Mouse (Mus musculus) megakaryocyte-erythroid progenitor cell, adult 5-6 weeks (primary cell): ENCODE measurements at regions not wholly inside any gene's neighbourhood (a gene's known extent, or its start where the extent isn't known, plus 50 kb on each side); places are given as distances from the start of the nearest gene placed in this dataset.
A peak's percentile ranks its signal among the peaks of the same experiment; 100 is the strongest.

ENCODE experiments used
- ATAC-seq: replicated peaks from 2 replicates; pipeline ENCODE4 v1.8.0; 2016; ENCODE audit warnings: mild to moderate bottlenecking, inconsistent platforms; ENCODE audit not compliant: severe bottlenecking, poor library complexity, low FRiP score, low TSS enrichment

DNA sequence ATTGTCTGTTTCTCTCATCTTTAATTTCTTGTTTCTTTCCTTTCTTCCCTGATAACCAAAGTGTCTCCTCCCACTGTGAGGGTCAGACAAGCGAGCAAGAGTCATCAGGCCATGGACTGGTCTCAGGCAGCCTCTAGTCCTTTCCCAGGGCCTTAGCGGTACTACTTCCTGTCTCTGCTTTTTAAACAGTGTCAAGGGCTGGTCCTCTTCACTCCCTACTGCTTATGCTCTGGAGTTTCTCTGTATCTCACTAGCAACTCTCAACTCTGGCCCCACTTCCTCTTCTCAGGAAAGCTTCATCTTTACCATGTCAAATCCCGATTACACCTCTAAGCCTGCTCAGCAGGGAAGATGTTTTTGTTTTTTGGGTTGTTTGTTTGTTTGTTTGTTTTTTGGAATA lies 124.1 kb downstream of the Pten start:
- ATAC-seq, result no peak

DNA sequence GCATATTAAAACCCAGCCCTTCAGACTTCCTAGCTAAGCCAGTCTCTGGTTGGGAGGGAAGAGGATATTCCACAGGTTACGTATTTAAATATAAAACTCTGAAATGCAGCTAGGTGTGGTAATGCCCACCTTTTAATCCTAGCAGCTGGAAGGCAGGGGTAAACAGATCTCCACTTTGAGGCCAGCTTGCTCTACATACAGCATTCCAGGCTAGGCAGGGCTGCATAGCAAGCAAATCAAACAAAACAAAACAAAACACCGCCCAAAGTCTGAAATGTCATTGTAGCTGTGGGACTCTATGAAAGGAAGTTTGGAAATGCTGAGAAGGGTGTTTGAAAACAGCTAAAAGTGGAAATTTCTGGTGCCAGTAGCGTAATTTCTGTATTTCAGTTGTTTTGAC lies 127.0 kb downstream of the Pten start:
- no peak for ATAC-seq

GRCm38 (mm10) chr19:32885481-32886131 lies 128.3 kb downstream of the Pten start:
- no peak for ATAC-seq

DNA sequence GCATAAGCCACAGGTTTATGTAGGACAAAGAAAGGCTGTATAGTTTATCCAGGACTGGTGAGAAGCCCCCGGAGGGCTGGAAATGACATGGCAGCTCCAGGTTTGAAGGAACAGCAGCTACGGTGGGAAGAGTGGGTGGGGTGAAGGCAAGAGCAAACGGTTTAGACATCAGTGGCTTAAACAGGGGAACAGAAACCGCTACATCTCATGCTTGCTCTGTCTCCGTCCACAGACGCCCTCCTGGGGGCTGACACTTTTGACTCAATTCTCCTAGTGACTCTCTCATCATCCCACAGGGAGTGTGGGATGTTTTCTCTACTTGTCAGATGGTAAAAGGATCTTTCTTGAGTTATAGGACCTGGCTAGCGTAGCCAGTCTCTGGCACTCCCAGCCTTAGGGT lies 129.9 kb downstream of the Pten start:
- ATAC-seq, result no peak

- ATAC-seq, result no peak
These were observed 131.5 kb downstream of the Pten start for GRCm38 (mm10) chr19:32888616-32889305.

DNA sequence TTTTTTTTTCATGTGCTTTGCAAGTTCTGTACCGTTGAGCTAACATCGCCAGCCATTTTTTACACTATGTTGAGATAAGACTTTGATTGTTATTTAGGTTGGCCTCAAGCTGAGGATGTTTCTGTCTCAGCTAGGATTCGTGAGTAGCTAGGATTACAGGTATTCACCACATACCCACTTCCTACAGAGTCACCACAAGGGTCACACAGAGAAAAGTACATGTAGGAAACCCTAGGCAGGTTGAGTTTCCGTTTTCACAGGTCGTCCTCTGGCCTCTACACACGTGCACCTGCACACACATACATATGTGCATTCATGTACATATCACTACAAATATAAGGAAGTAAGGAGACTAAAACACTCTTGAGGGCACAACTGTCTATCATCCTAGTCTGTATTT lies 133.5 kb downstream of the Pten start:
- ATAC-seq, result no peak

- no peak for ATAC-seq
These were observed 135.2 kb downstream of the Pten start for GRCm38 (mm10) chr19:32892469-32892868.

DNA sequence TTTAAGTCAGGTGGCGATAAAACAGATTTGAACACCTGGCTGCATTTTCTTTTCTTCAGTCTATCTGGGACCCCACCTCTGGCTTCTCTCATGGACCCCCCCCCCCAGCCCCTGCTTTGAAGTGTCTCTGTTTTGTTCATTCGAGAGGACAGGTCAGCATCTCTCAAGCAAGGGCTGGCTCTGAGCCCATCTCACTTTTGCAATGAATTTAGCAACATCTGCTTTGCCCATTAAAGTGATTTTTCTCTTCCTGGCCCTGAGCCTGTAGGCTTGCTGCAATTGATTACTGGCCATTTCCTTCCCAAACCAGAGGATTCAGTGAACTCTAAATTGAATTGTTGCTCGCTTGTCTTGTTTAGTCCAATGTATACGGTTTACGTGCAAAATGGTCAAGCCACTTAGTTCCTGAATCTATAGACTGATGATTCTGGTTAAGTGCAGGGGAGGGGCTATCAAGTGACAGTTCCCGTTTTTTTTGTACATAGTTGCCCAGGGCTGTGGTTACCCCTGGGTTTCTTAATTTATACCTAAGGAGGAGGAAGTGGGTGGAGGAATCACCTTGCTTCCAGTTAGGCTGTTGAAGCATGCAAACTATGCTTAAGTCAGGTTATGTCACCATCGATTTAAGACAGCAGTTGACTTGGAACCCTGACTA lies 146.3 kb downstream of the Pten start:
- no peak for ATAC-seq

DNA sequence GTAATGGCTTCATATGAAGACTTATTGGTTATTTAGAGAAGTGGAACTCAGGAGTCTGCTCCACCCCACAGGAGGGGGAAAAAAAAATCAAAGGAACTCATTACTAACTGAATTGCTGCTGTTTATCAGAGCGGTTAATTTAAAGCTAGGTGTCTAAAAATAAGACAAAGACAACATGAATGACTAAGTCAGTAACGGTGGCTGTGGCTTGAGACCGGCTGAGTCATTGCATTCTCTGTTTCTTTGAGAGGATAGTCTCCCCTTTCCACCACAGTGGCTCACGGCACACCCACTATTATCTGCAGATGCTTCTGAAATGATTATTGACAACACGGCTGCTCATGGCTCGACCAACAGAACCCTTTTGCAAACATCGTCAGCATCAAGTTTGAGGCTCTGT lies 147.2 kb downstream of the Pten start:
- ATAC-seq, result peak; percentile 57

GRCm38 (mm10) chr19:32905901-32906431 lies 148.7 kb downstream of the Pten start:
- ATAC-seq, result peak; percentile 84; the same call in 1 of the 2 replicates

DNA sequence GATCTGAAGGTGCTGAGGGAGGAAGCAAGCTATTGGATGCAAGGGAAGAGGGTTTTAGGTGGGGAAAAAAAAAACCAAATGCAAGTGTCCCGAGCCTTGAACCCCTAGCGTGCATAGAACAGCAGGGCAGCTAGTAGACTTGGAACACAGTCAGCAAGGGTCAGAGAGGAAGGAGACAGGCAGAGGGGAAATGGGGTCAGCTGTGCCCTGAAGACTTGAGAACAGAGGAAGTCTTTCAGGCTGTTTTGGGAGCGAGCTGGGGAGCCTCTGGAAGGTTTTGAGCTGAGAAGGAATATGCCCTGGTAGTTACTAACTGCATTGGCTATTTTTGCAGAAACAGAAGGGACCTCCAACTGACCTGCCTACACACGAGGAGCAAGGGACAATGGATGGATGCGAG lies 149.5 kb downstream of the Pten start:
- no peak for ATAC-seq

DNA sequence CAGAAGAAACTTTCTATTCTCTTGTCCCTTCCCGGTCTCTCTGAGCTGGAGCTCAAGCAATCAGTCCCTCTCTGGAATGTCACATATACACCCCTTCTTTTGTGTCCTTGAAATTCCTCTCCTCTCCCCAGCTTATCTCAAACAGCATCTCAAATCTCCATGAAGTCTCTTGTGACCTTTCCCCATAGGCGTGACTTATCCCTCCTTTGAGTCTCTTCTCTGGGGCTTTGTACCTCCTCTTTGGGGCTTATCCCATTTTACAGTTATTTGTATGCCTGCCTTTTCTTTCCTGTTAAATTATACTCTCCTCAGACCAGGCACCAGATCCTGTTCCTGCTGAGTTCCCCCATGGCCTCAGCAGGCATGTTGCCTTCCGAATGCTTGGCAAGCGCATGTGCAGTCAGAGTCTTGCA lies 152.8 kb downstream of the Pten start:
- ATAC-seq, result no peak

GRCm38 (mm10) chr19:32912323-32912722 lies 155.0 kb downstream of the Pten start:
- ATAC-seq, result no peak

GRCm38 (mm10) chr19:32916507-32917280 lies 159.4 kb downstream of the Pten start:
- no peak for ATAC-seq

DNA sequence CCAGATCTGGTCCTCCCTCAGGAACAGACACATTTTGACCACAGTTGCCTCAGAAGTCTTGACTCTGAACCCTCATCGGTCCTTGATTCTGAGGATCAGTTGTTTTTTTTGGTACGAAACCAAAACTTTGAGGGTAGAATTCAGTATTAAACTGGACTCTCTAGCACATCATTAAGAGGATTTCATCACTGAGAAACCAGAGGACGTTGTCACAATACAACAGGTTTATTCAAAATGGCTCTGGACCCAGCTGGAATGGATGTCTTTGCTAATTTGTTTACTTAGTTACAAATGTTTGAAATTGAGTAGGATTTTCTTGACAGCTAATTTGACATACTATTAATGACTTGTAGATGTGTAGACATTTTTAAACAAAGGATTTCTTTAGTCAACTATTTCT lies 163.7 kb downstream of the Pten start:
- no peak for ATAC-seq

GRCm38 (mm10) chr19:32923911-32924310 lies 166.6 kb downstream of the Pten start:
- ATAC-seq, result no peak

DNA sequence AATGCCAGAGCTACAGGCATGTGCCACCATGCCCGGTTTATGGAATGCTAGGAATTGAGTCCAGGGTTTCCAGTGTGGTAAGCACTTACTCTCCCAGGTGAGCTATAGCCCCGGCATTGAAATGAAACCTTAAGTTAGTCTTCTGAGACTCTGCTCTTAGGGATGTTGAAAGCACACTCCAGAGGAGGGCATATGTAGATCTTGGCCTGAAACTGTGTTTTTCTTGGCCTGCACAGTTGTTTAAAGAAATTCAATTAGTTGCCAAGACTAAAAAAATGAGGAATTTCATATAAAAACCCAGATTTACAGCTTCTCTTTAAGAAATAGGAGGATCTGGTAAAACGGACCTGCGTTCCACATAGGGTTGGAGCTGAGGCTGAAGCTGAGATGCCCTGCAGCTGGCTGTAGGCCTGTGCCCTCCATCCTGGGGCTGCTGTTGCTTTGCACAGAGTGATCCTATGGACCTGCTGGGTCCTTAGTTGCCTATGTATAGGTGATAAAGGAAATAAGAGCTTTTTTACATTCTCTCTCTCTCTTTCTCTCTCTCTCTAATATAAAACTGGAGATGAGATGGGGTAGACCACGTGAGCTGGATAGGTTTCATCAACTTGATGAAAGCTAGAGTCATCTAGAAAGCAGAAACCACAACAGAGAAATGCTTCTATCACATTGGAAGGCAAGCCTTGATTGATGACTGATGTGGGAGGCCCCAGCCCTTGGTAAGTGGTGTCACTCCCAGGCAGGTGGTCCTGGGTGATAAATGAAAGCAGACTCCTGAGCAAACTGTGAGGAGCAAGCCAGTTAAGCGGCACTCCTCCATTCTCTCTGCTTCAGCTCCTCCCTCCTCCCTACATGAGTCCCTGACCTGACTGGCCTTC lies 168.6 kb downstream of the Pten start:
- ATAC-seq, result no peak

GRCm38 (mm10) chr19:32926571-32926970 lies 169.3 kb downstream of the Pten start:
- ATAC-seq, result no peak

- ATAC-seq, result no peak
These were observed 176.4 kb downstream of the Pten start for GRCm38 (mm10) chr19:32933676-32934075.
